Mouse (Mus musculus) kidney, adult 2 months (tissue): Measurements from ENCODE around the gene Ctnna2.

Experiments used
- CTCF ChIP-seq: fragments of 200-500 bp; conservative IDR thresholded peaks from 2 replicates; pipeline ENCODE4 v1.5.1; 2011; ENCODE audit warnings: low read depth, mild to moderate bottlenecking, control low read depth, low read length, moderate library complexity, mixed read lengths; ENCODE audit not compliant: insufficient read depth, insufficient read length
- POLR2A ChIP-seq: fragments of 200-500 bp; IDR thresholded peaks from one replicate; pipeline ENCODE4 v1.6.1; 2011; ENCODE audit warnings: low read depth, low read length, control low read depth

DNA sequence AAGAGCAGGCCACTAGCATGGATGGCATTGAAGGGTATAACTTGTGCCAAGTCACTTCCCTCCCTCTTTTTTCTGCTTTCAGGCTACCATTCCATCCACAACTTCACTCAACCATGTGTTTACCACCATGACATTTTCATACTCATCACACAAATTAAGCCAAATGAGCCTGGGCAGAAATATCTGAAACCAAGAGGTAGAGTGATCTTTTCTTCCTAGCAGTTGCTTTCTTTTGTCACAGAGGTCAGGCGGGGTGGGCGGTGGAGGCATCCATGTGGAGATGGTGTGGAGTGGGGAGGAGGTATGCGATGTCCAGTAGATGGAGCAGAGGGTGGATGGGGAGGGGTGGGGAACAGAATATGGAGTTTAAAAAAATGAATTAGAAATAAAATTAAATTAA, 672.7 kb downstream of the Ctnna2 start:
- TF ChIP-seq CTCF: no peak
- TF ChIP-seq POLR2A: no peak
